In the genomic region with DNA sequence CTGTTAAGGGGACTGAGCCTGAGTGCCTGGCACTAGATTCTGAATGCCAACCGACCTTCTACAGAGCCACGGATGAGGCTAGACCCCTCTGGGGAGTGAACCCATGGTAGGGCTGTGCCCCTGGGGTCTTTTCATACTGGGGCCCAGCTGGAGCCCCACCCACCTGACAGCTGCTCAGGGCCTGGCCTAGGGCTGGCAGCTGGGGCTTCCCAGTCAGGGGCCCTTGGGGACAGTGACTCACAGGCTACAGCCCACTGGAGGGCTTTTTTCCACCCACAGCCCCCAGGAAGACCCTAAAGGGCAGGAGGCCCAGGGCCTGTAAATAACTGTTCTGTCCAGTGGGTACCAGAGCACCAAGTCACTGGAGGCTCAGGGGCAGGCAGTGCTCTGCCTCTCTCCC, we compare ENCODE assay signal across 9 mouse cellular contexts.
DNase-seq lines count a peak whose midpoint lies in the region; ATAC-seq and TF ChIP-seq lines count a peak whose summit lies in the region.
"Had no signal": no experiment of that assay in that cellular context is flagged by ENCODE, and none has a peak within 500 bp of the region (broad histone marks: within the 10 kb centered on the region; RNA-seq: fewer than 3 reads in every experiment).

No protein-coding gene starts in this region.

- no peak for TF ChIP-seq POLR2A in lung, adult 2 months (IDR thresholded peaks at IDR 0.05; ENCODE audit: borderline replicate concordance, extremely low read depth, low read depth, low read length)
- no peak for TF ChIP-seq POLR2A in spleen, adult 2 months (IDR thresholded peaks at IDR 0.05; ENCODE audit: low read depth, low read length)

- TF ChIP-seq CTCF in lung, postnatal 0 days (IDR thresholded peaks at IDR 0.05): no peak
- TF ChIP-seq CTCF in lung, adult 2 months (IDR thresholded peaks at IDR 0.05; ENCODE audit: insufficient read depth, low read length): no peak
- TF ChIP-seq CTCF in spleen, adult 2 months (IDR thresholded peaks at IDR 0.05; ENCODE audit: extremely low read depth, insufficient read depth, insufficient read length, insufficient replicate concordance): no peak

- peak overlapping the region; percentile 82 for H3K27ac ChIP-seq in lung, postnatal 0 days (ENCODE audit: low read length)
- H3K27ac ChIP-seq in forebrain, embryonic 14.5 days (ENCODE audit: low read depth, low read length): 0 out of 2 replicates have a peak overlapping the region, but pooled peaks have one; percentile 30
- peak overlapping the region; percentile 55 for H3K27ac ChIP-seq in hindbrain, embryonic 15.5 days (replicated peaks)
- H3K27ac ChIP-seq in spleen, adult 2 months (ENCODE audit: insufficient read depth, low read length): peak overlapping the region; percentile 96
- H3K27ac ChIP-seq: macrophage had no signal

- no peak for TF ChIP-seq EP300 in lung, postnatal 0 days (IDR thresholded peaks at IDR 0.05)

- peaks cover 7% of the 10 kb centered on the region for H3K4me1 ChIP-seq in lung, postnatal 0 days (ENCODE audit: insufficient read depth, low read depth, low read length)
- H3K4me1 ChIP-seq in lung, adult 2 months (ENCODE audit: control insufficient read depth, insufficient read depth, low read length): no peaks in the 10 kb centered on the region
- peaks cover 10% of the 10 kb centered on the region for H3K4me1 ChIP-seq in forebrain, embryonic 14.5 days (ENCODE audit: control insufficient read depth, insufficient read depth, low read length)
- peaks cover 44% of the 10 kb centered on the region for H3K4me1 ChIP-seq in hindbrain, embryonic 15.5 days (replicated peaks)
- peaks cover 24% of the 10 kb centered on the region; the same call in 1 of the 2 replicates for H3K4me1 ChIP-seq in spleen, adult 2 months (ENCODE audit: control insufficient read depth, insufficient read depth, insufficient read length)

- no peaks in the 10 kb centered on the region for H3K36me3 ChIP-seq in lung, postnatal 0 days (ENCODE audit: insufficient read depth, low read length)
- no peaks in the 10 kb centered on the region for H3K36me3 ChIP-seq in forebrain, embryonic 14.5 days (ENCODE audit: control insufficient read depth, insufficient read depth, low read length)
- H3K36me3 ChIP-seq in hindbrain, embryonic 15.5 days: no peaks in the 10 kb centered on the region
- H3K36me3 ChIP-seq in spleen, adult 2 months (ENCODE audit: control insufficient read depth, insufficient read depth, low read length): no peaks in the 10 kb centered on the region

- H3K4me2 ChIP-seq in lung, postnatal 0 days (replicated peaks; ENCODE audit: low read depth, low read length): no peak overlapping the region
- no peak overlapping the region for H3K4me2 ChIP-seq in forebrain, embryonic 14.5 days (ENCODE audit: low read length)
- no peak overlapping the region for H3K4me2 ChIP-seq in hindbrain, embryonic 15.5 days

- no peak overlapping the region for H3K9ac ChIP-seq in lung, postnatal 0 days (replicated peaks; ENCODE audit: low read depth)
- no peak overlapping the region for H3K9ac ChIP-seq in forebrain, embryonic 14.5 days (ENCODE audit: low read length)
- no peak overlapping the region for H3K9ac ChIP-seq in hindbrain, embryonic 15.5 days

- ATAC-seq in lung, postnatal 0 days: no peak
- 0 out of 2 replicates have a peak, but pooled peaks have one; percentile 12 for ATAC-seq in forebrain, embryonic 14.5 days
- ATAC-seq in hindbrain, embryonic 15.5 days (ENCODE audit: low FRiP score, low read depth): no peak
- ATAC-seq in megakaryocyte progenitor cell, adult 5-6 weeks (replicated peaks; ENCODE audit: poor library complexity): no peak

- no peak for DNase-seq in lung, postnatal 0 days (ENCODE audit: low spot score)
- DNase-seq in lung, adult 2 months: no peak
- no peak for DNase-seq in forebrain, embryonic 14.5 days (ENCODE audit: low spot score)
- DNase-seq in spleen, adult 2 months (ENCODE audit: low read depth in 1 of 2, low spot score in 2 of 2): peak in 1 of 2 experiments; percentile 75
- no peak for DNase-seq in right cerebral cortex, postnatal 10 days (ENCODE audit: low spot score in 2 of 2)
- DNase-seq in layer of hippocampus, adult 9-11 months: no peak

- WGBS in lung, postnatal 0 days: 81% methylated on average over 2 of the region's 2 CpGs
- WGBS in lung, adult 2 months: 83% methylated on average over 2 of the region's 2 CpGs
- WGBS in forebrain, embryonic 14.5 days: 44% methylated on average over 2 of the region's 2 CpGs
- WGBS in hindbrain, embryonic 15.5 days: 13% methylated on average over 2 of the region's 2 CpGs
- WGBS in spleen, adult 2 months: 58% methylated on average over 2 of the region's 2 CpGs

- H3K4me3 ChIP-seq in lung, postnatal 0 days (ENCODE audit: low read depth, low read length): no peak overlapping the region
- H3K4me3 ChIP-seq in lung, adult 2 months (replicated peaks; ENCODE audit: extremely low read depth, low read depth, low read length): no peak overlapping the region
- H3K4me3 ChIP-seq in forebrain, embryonic 14.5 days (ENCODE audit: low read depth, low read length): no peak overlapping the region
- no peak overlapping the region for H3K4me3 ChIP-seq in hindbrain, embryonic 15.5 days
- H3K4me3 ChIP-seq in spleen, adult 2 months (ENCODE audit: extremely low read depth, insufficient read depth, insufficient read length): no peak overlapping the region

- H3K27me3 ChIP-seq in lung, postnatal 0 days (replicated peaks; ENCODE audit: insufficient read depth, low read length): no peaks in the 10 kb centered on the region
- H3K27me3 ChIP-seq in forebrain, embryonic 14.5 days (replicated peaks; ENCODE audit: control insufficient read depth, insufficient read depth, low read length): no peaks in the 10 kb centered on the region
- no peaks in the 10 kb centered on the region for H3K27me3 ChIP-seq in hindbrain, embryonic 15.5 days
- no peaks in the 10 kb centered on the region for H3K27me3 ChIP-seq in spleen, adult 2 months (ENCODE audit: control insufficient read depth, insufficient read depth, low read length)

- H3K9me3 ChIP-seq in lung, postnatal 0 days (ENCODE audit: low read length): no peaks in the 10 kb centered on the region
- H3K9me3 ChIP-seq in forebrain, embryonic 14.5 days (replicated peaks; ENCODE audit: control insufficient read depth, low read length): no peaks in the 10 kb centered on the region
- H3K9me3 ChIP-seq in hindbrain, embryonic 15.5 days: no peaks in the 10 kb centered on the region

Comparison
In these comparisons a context has a peak if more than half of its experiments do, and no peak if none do; other contexts are left out.
1. H3K27ac ChIP-seq: peak in every context shown above with its lines; median percentile 96 in spleen, adult 2 months; 82 in lung, postnatal 0 days; 55 in hindbrain, embryonic 15.5 days; 30 in forebrain, embryonic 14.5 days.